Mouse (Mus musculus) erythroblast, embryonic 14.5 days (primary cell): ENCODE results near the gene Ripply3.

Experiments used
- GATA1 ChIP-seq: IDR thresholded peaks from 2 replicates; pipeline ENCODE4 v1.6.1; 2012; ENCODE audit warnings: low read length, inconsistent platforms, mixed read lengths
- TAL1 ChIP-seq: IDR thresholded peaks from 3 replicates; pipeline ENCODE4 v1.6.1; 2012; ENCODE audit warnings: low read length, inconsistent platforms, mixed read lengths

DNA sequence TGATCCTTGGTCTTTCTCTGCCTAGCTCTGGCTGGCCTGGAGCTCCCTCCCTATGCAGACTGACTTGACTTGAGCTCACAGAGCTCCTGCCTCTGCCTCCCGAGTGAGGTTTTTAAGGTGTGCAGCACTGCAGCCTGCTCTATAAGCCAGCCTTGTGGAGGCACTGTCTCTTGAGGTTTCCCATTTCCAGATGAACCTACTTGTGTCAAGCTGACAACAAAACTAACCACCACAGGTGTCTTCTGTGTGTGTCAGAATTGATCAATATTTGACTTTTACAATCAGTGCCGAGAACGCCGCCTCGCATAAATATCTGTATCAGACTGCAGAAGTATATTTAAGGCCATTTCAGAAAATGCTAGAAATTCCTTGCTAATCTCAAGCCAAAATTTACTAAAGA lies 13.6 kb upstream of the Ripply3 start:
- no peak for TF ChIP-seq GATA1
- TF ChIP-seq TAL1: no peak
